ENCODE assay signal across 8 mouse cellular contexts in the genomic region with DNA sequence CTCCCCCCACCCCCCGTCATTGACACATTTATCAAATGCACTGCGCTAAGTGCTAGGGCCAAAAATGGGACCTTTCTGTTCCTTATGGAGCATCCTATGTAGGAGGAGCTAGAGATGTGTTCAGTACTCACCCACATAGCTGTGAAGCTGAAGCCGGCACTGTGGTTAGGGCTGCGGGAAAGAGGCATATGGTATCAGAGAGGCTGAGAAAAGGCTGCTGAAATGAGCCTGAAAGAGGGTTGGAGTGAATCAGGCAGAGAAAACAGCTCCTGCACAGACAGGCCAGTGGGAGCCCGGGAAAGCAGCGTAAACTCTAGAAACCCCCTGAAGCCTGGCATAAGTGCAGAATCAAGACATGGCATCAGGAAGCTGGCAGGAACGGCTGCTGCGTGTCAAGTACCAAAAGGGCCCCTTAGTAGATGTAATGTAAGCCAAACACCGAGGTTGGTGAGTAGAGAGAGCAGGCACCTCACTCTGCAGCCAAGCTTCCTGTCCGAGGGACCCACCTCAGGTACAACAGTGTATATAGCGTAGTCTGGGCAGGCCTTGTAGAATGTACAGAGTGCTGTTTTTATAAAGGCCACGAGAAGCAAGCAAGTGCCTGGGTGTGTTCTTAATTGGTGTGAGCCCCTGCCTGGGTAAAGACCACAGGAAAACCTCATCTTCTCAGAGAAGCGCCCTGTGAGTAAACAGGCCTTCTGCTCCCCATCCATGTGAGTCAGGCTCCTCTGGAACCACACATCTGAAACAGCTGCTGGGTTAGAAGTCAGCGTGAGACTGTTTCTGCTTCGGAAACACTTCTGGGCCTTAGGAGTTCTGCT. TPM values are rescaled to one million over a fixed set of nuclear protein-coding genes. Genes with fewer than 3 reads are reported as not detected.
DNase-seq lines count a peak whose midpoint lies in the region; ATAC-seq and TF ChIP-seq lines count a peak whose summit lies in the region.
"Had no signal": no experiment of that assay in that cellular context is flagged by ENCODE, and none has a peak within 500 bp of the region (broad histone marks: within the 10 kb centered on the region; RNA-seq: fewer than 3 reads in every experiment).

No protein-coding gene starts in this region.

- H3K9me3 ChIP-seq in forebrain, embryonic 15.5 days = no peaks in the 10 kb centered on the region
- no peaks in the 10 kb centered on the region for H3K9me3 ChIP-seq in limb, embryonic 13.5 days

- DNase-seq in thymus, adult 2 months = no peak
- no peak for DNase-seq in thymus, adult 18-20 months
- DNase-seq in ovary, postnatal 36 days (ENCODE audit: low spot score) = no peak
- DNase-seq in kidney, adult 11 months = no peak
- DNase-seq in cerebellum, adult 18-20 months = no peak

- H3K4me3 ChIP-seq in thymus, adult 2 months (ENCODE audit: control insufficient read depth, insufficient read depth, low read length) = no peak overlapping the region
- no peak overlapping the region for H3K4me3 ChIP-seq in forebrain, embryonic 15.5 days
- no peak overlapping the region for H3K4me3 ChIP-seq in limb, embryonic 13.5 days
- H3K4me3 ChIP-seq: erythroblast, embryonic 14.5 days had no signal

- no peak for TF ChIP-seq CTCF in thymus, adult 2 months (IDR thresholded peaks at IDR 0.05; ENCODE audit: borderline replicate concordance, control insufficient read depth, extremely low read depth, insufficient read depth, low read length, poor library complexity)

- H3K4me1 ChIP-seq in thymus, adult 2 months (replicated peaks; ENCODE audit: control insufficient read depth, insufficient read depth, low read length) = peaks cover 41% of the 10 kb centered on the region
- peaks cover 24% of the 10 kb centered on the region for H3K4me1 ChIP-seq in forebrain, embryonic 15.5 days
- peaks cover 22% of the 10 kb centered on the region for H3K4me1 ChIP-seq in limb, embryonic 13.5 days

- no peak overlapping the region for H3K9ac ChIP-seq in forebrain, embryonic 15.5 days (replicated peaks)
- no peak overlapping the region for H3K9ac ChIP-seq in limb, embryonic 13.5 days

- WGBS in thymus, adult 2 months = 18% methylated on average over 15 of the region's 15 CpGs
- 57% methylated on average over 15 of the region's 15 CpGs for WGBS in forebrain, embryonic 15.5 days
- WGBS in limb, embryonic 13.5 days = 64% methylated on average over 15 of the region's 15 CpGs

- no peak for TF ChIP-seq POLR2A in thymus, adult 2 months (IDR thresholded peaks at IDR 0.05; ENCODE audit: control insufficient read depth, extremely low read depth, insufficient read depth, low read length, poor library complexity)

- H3K36me3 ChIP-seq in thymus, adult 2 months (ENCODE audit: control insufficient read depth, insufficient read depth, low read length) = 0 out of 2 replicates have a peak, but pooled peaks cover 3% of the 10 kb centered on the region
- H3K36me3 ChIP-seq in forebrain, embryonic 15.5 days = no peaks in the 10 kb centered on the region
- no peaks in the 10 kb centered on the region for H3K36me3 ChIP-seq in limb, embryonic 13.5 days

- peak overlapping the region; percentile 75 for H3K27ac ChIP-seq in thymus, adult 2 months (ENCODE audit: control insufficient read depth, insufficient read depth, low read length)
- H3K27ac ChIP-seq in forebrain, embryonic 15.5 days (replicated peaks) = peak overlapping the region; percentile 56
- peak overlapping the region; percentile 34; the same call in 1 of the 2 replicates for H3K27ac ChIP-seq in limb, embryonic 13.5 days

- ATAC-seq in forebrain, embryonic 15.5 days (replicated peaks) = peak; percentile 82
- ATAC-seq in limb, embryonic 13.5 days (ENCODE audit: low FRiP score, low read depth) = no peak

- H3K4me2 ChIP-seq in forebrain, embryonic 15.5 days (replicated peaks) = no peak overlapping the region
- no peak overlapping the region for H3K4me2 ChIP-seq in limb, embryonic 13.5 days (replicated peaks)

- no peaks in the 10 kb centered on the region for H3K27me3 ChIP-seq in thymus, adult 2 months (ENCODE audit: control insufficient read depth, insufficient read depth, low read length)
- no peaks in the 10 kb centered on the region for H3K27me3 ChIP-seq in forebrain, embryonic 15.5 days
- peaks cover 7% of the 10 kb centered on the region; the same call in 1 of the 2 replicates for H3K27me3 ChIP-seq in limb, embryonic 13.5 days

RNA-seq across cellular contexts. Expression of gene Arl6ip5, which starts 10.9 kb away (rescaled TPM):
- 97.8 and 102 TPM in 2 replicates for polyA plus RNA-seq in thymus, adult 2 months (2012; rRNA removed)
- 111 and 114 TPM in 2 replicates for polyA plus RNA-seq in forebrain, embryonic 15.5 days (2015; fragmentation: Nextera tagmentation; extraction: Ambion mirVana)
- polyA plus RNA-seq in limb, embryonic 13.5 days (2015; fragmentation: Nextera tagmentation; extraction: Ambion mirVana) = 71.4 and 71.5 TPM in 2 replicates

RNA-seq across cellular contexts. Expression of gene Uba3, which starts 16.0 kb away (rescaled TPM):
- 14.3 and 18.3 TPM in 2 replicates for polyA plus RNA-seq in thymus, adult 2 months (2012; rRNA removed)
- polyA plus RNA-seq in forebrain, embryonic 15.5 days (2015; fragmentation: Nextera tagmentation; extraction: Ambion mirVana) = 98.7 and 102 TPM in 2 replicates
- polyA plus RNA-seq in limb, embryonic 13.5 days (2015; fragmentation: Nextera tagmentation; extraction: Ambion mirVana) = 85.3 and 90.1 TPM in 2 replicates

RNA-seq across cellular contexts. Expression of gene Lmod3, which starts 31.1 kb away (rescaled TPM):
- 0.14 and 0.73 TPM in 2 replicates for polyA plus RNA-seq in thymus, adult 2 months (2012; rRNA removed)
- 0.08 TPM in 2 replicates for polyA plus RNA-seq in forebrain, embryonic 15.5 days (2015; fragmentation: Nextera tagmentation; extraction: Ambion mirVana)
- polyA plus RNA-seq in limb, embryonic 13.5 days (2015; fragmentation: Nextera tagmentation; extraction: Ambion mirVana) = 7.6 and 7.8 TPM in 2 replicates
- polyA plus RNA-seq: erythroblast, embryonic 14.5 days had no signal

RNA-seq across cellular contexts. Expression of gene Tmf1, which starts 42.5 kb away (rescaled TPM):
- polyA plus RNA-seq in thymus, adult 2 months (2012; rRNA removed) = 3.9 and 4.7 TPM in 2 replicates
- 36.4 and 37.4 TPM in 2 replicates for polyA plus RNA-seq in forebrain, embryonic 15.5 days (2015; fragmentation: Nextera tagmentation; extraction: Ambion mirVana)
- 41.1 and 45.8 TPM in 2 replicates for polyA plus RNA-seq in limb, embryonic 13.5 days (2015; fragmentation: Nextera tagmentation; extraction: Ambion mirVana)
